ENCODE assay signal across 13 mouse cellular contexts in the genomic region with DNA sequence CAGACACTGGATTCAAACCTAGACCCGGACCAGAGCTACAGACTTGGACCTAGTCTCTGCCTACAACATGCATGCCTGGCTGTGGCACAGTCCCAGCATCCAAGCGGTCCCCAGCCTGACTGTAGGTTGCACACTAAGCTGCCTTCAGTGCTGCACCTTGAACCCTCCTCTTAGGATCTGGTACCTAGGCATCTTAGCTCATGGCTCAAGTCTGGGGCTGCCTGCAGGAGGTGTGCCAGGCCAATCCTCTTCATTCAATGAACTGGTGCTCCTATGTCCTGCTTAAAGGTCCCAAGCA.
DNase-seq lines count a peak whose midpoint lies in the region; ATAC-seq and TF ChIP-seq lines count a peak whose summit lies in the region.
"Had no signal": no experiment of that assay in that cellular context is flagged by ENCODE, and none has a peak within 500 bp of the region (broad histone marks: within the 10 kb centered on the region; RNA-seq: fewer than 3 reads in every experiment).

No protein-coding gene starts in this region.

- in situ Hi-C loops in ES-E14 (cut with MboI; ENCODE audit: low sequenced_read_pairs in 2 of 2, unreplicated experiment in 2 of 2) = no loop called here

- H3K9ac ChIP-seq in forebrain, postnatal 0 days = 0 out of 2 replicates have a peak overlapping the region, but pooled peaks have one; percentile 22
- H3K9ac ChIP-seq in forebrain, embryonic 14.5 days (ENCODE audit: low read length) = no peak overlapping the region
- H3K9ac ChIP-seq in limb, embryonic 12.5 days (replicated peaks) = no peak overlapping the region
- no peak overlapping the region for H3K9ac ChIP-seq in ES-E14 (ENCODE audit: insufficient read depth, low read depth, low read length, poor library complexity, severe bottlenecking)
- H3K9ac ChIP-seq: heart, embryonic 12.5 days had no signal

- 0 out of 2 replicates have a peak, but pooled peaks have one; percentile 14 for ATAC-seq in forebrain, postnatal 0 days
- no peak for ATAC-seq in forebrain, embryonic 14.5 days
- ATAC-seq in limb, embryonic 12.5 days (ENCODE audit: insufficient number of reproducible peaks, insufficient read depth, low FRiP score, low TSS enrichment, low read depth) = no peak

- no peak overlapping the region for H3K4me3 ChIP-seq in forebrain, postnatal 0 days (ENCODE audit: low read depth, low read length)
- no peak overlapping the region for H3K4me3 ChIP-seq in forebrain, embryonic 14.5 days (ENCODE audit: low read depth, low read length)
- H3K4me3 ChIP-seq in limb, embryonic 12.5 days (replicated peaks) = no peak overlapping the region
- no peak overlapping the region for H3K4me3 ChIP-seq in limb, embryonic 10.5 days
- H3K4me3 ChIP-seq in ES-E14 (ENCODE audit: insufficient read depth in 1 of 2, low read depth in 1 of 2, low read length in 2 of 2, poor library complexity in 1 of 2, severe bottlenecking in 1 of 2) = peak overlapping the region; percentile 48 to 59; a peak in 2 of 4 replicates
- H3K4me3 ChIP-seq: heart, embryonic 12.5 days; limb, embryonic 13.5 days had no signal

- no peaks in the 10 kb centered on the region for H3K27me3 ChIP-seq in forebrain, postnatal 0 days (ENCODE audit: insufficient read depth, low read length)
- H3K27me3 ChIP-seq in forebrain, embryonic 14.5 days (replicated peaks; ENCODE audit: control insufficient read depth, insufficient read depth, low read length) = peaks cover 36% of the 10 kb centered on the region
- peaks cover 61% of the 10 kb centered on the region for H3K27me3 ChIP-seq in limb, embryonic 12.5 days
- H3K27me3 ChIP-seq in limb, embryonic 10.5 days (ENCODE audit: low read depth, poor library complexity, severe bottlenecking) = peaks cover 97% of the 10 kb centered on the region

- H3K4me1 ChIP-seq in forebrain, postnatal 0 days (ENCODE audit: insufficient read depth) = no peaks in the 10 kb centered on the region; the same call in 1 of the 2 replicates
- H3K4me1 ChIP-seq in forebrain, embryonic 14.5 days (ENCODE audit: control insufficient read depth, insufficient read depth, low read length) = peaks cover 5% of the 10 kb centered on the region
- peaks cover 5% of the 10 kb centered on the region for H3K4me1 ChIP-seq in limb, embryonic 12.5 days (replicated peaks)
- H3K4me1 ChIP-seq in limb, embryonic 10.5 days = peaks cover 9% of the 10 kb centered on the region
- H3K4me1 ChIP-seq in ES-E14 (ENCODE audit: control insufficient read depth in 2 of 2, insufficient read depth in 2 of 2, low read length in 2 of 2, poor library complexity in 1 of 2) = no peaks in the 10 kb centered on the region

- peak overlapping the region; percentile 21; the same call in 1 of the 2 replicates for H3K27ac ChIP-seq in forebrain, postnatal 0 days (ENCODE audit: low read depth, low read length)
- H3K27ac ChIP-seq in forebrain, embryonic 14.5 days (ENCODE audit: low read depth, low read length) = no peak overlapping the region
- H3K27ac ChIP-seq in limb, embryonic 12.5 days = no peak overlapping the region
- H3K27ac ChIP-seq in limb, embryonic 10.5 days = no peak overlapping the region
- no peak overlapping the region for H3K27ac ChIP-seq in ES-E14 (ENCODE audit: insufficient read depth, low read depth, low read length, poor library complexity, severe bottlenecking)
- H3K27ac ChIP-seq: limb, embryonic 13.5 days; stomach, postnatal 0 days had no signal

- no peaks in the 10 kb centered on the region for H3K36me3 ChIP-seq in forebrain, postnatal 0 days (ENCODE audit: insufficient read depth)
- 0 out of 2 replicates have a peak, but pooled peaks cover 4% of the 10 kb centered on the region for H3K36me3 ChIP-seq in forebrain, embryonic 14.5 days (ENCODE audit: control insufficient read depth, insufficient read depth, low read length)
- peaks cover 4% of the 10 kb centered on the region; the same call in 1 of the 2 replicates for H3K36me3 ChIP-seq in limb, embryonic 12.5 days
- H3K36me3 ChIP-seq in limb, embryonic 10.5 days = no peaks in the 10 kb centered on the region
- no peaks in the 10 kb centered on the region for H3K36me3 ChIP-seq in ES-E14 (ENCODE audit: control insufficient read depth, insufficient read depth, low read length, poor library complexity, severe bottlenecking)
- H3K36me3 ChIP-seq: heart, embryonic 12.5 days had no signal

- no peak overlapping the region for H3K4me2 ChIP-seq in forebrain, postnatal 0 days (ENCODE audit: low read depth)
- no peak overlapping the region for H3K4me2 ChIP-seq in forebrain, embryonic 14.5 days (ENCODE audit: low read length)
- H3K4me2 ChIP-seq in limb, embryonic 12.5 days = peak overlapping the region; percentile 32; the same call in 1 of the 2 replicates
- H3K4me2 ChIP-seq: limb, embryonic 13.5 days had no signal

- 43% methylated on average over 2 of the region's 2 CpGs for WGBS in forebrain, postnatal 0 days
- 70% methylated on average over 2 of the region's 2 CpGs for WGBS in forebrain, embryonic 14.5 days
- 74% methylated on average over 2 of the region's 2 CpGs for WGBS in limb, embryonic 12.5 days
- WGBS in limb, embryonic 10.5 days = 67% methylated on average over 2 of the region's 2 CpGs

- TF ChIP-seq CTCF in forebrain, postnatal 0 days (IDR thresholded peaks at IDR 0.05; ENCODE audit: low read depth) = no peak

- H3K9me3 ChIP-seq in forebrain, postnatal 0 days (ENCODE audit: low read length) = no peaks in the 10 kb centered on the region
- no peaks in the 10 kb centered on the region for H3K9me3 ChIP-seq in forebrain, embryonic 14.5 days (replicated peaks; ENCODE audit: control insufficient read depth, low read length)
- no peaks in the 10 kb centered on the region for H3K9me3 ChIP-seq in limb, embryonic 12.5 days
- no peaks in the 10 kb centered on the region for H3K9me3 ChIP-seq in limb, embryonic 10.5 days (replicated peaks)
- no peaks in the 10 kb centered on the region for H3K9me3 ChIP-seq in ES-E14 (ENCODE audit: control insufficient read depth, insufficient read depth, low read depth, low read length)
- H3K9me3 ChIP-seq: heart, embryonic 12.5 days; limb, embryonic 13.5 days had no signal

- DNase-seq in forebrain, postnatal 0 days = peak; percentile 8
- no peak for DNase-seq in forebrain, embryonic 14.5 days (ENCODE audit: low spot score)
- no peak for DNase-seq in limb, embryonic 10.5 days (ENCODE audit: low spot score)
- DNase-seq in ES-E14 (ENCODE audit: low read depth, low spot score) = no peak
- DNase-seq in cerebellum, adult 9-11 months = peak; percentile 66
- no peak for DNase-seq in left cerebral cortex, adult 18-20 months (ENCODE audit: low spot score in 2 of 2)
- DNase-seq: adrenal gland, postnatal 14 days; lung, postnatal 10 days; thymus, postnatal 25 days had no signal

TF ChIP-seq in ES-E14, 5 proteins besides CTCF, POLR2A, EP300 and RAD21:
- TF ChIP-seq MAFK (IDR thresholded peaks at IDR 0.05; ENCODE audit: insufficient read depth, low read depth, low read length) (no peak), ZNF384 (IDR thresholded peaks at IDR 0.05; ENCODE audit: low read depth, low read length) (no peak), CHD2 (IDR thresholded peaks at IDR 0.05; ENCODE audit: low read depth, low read length) (no peak)
TF ChIP-seq in ES-E14: peak in this region for 0.

Comparison
In these comparisons a context has a peak if more than half of its experiments do, and no peak if none do; other contexts are left out.
1. DNase-seq: peak in forebrain, postnatal 0 days (single experiment) and cerebellum, adult 9-11 months (single experiment); none in forebrain, embryonic 14.5 days (single experiment), limb, embryonic 10.5 days (single experiment), ES-E14 (single experiment) and left cerebral cortex, adult 18-20 months (0 of 2).
2. H3K4me3 ChIP-seq: peak in ES-E14 (2 of 2); none in forebrain, postnatal 0 days (single experiment), forebrain, embryonic 14.5 days (single experiment), limb, embryonic 12.5 days (single experiment) and limb, embryonic 10.5 days (single experiment).